Mouse (Mus musculus) C2C12 (cell line): ENCODE data around the gene Copg1.
"Not testable (repeated sequence)": the region's sequence is repeated elsewhere in the genome, so short reads cannot be mapped to it uniquely, and the experiment has no call there.

Experiments
- CEBPB ChIP-seq: IDR thresholded peaks from one replicate; pipeline ENCODE4 v1.6.1; 2011; ENCODE audit warnings: low read depth, mild to moderate bottlenecking, control low read depth, moderate library complexity
- CTCF ChIP-seq: IDR thresholded peaks from one replicate; pipeline ENCODE4 v1.5.1; 2011; ENCODE audit not compliant: control insufficient read depth, insufficient read depth, insufficient read length
- MAX ChIP-seq: IDR thresholded peaks from one replicate; pipeline ENCODE4 v1.6.1; 2011; ENCODE audit warnings: mild to moderate bottlenecking, control low read depth
- MYOD1 ChIP-seq: IDR thresholded peaks from one replicate; pipeline ENCODE4 v1.6.1; 2011; ENCODE audit warnings: low read depth; ENCODE audit not compliant: control insufficient read depth, insufficient read length
- MYOG ChIP-seq: IDR thresholded peaks from one replicate; pipeline ENCODE4 v1.6.1; 2011; ENCODE audit not compliant: control insufficient read depth, insufficient read length; ENCODE audit errors: extremely low read depth
- USF1 ChIP-seq: IDR thresholded peaks from one replicate; pipeline ENCODE4 v1.6.1; 2011; ENCODE audit warnings: low read depth, mild to moderate bottlenecking, control low read depth, moderate library complexity

- not testable (repeated sequence) for TF ChIP-seq CTCF, USF1, MAX, MYOG, CEBPB, MYOD1
Observed at GRCm38 (mm10) chr6:87962457-87962856, 74.8 kb downstream of the Copg1 start.
